Mouse (Mus musculus): ENCODE data around the gene Plekho2. TPM values are rescaled to one million over a fixed set of nuclear protein-coding genes. Genes with fewer than 3 reads are reported as not detected.
A peak's percentile ranks its signal among the peaks of the same experiment; 100 is the strongest.

The Plekho2 gene
- polyA plus RNA-seq, 1 experiment from 2014 or later: 12.4 TPM

GRCm38 (mm10) chr9:65605471-65606136, 25.8 kb upstream of the Plekho2 start:
- ATAC-seq (ENCODE audit: low FRiP score, low read depth): peak; percentile 53
- no peak overlapping the region for H3K27ac ChIP-seq
- H3K4me3 ChIP-seq: no peak overlapping the region

GRCm38 (mm10) chr9:65603401-65604102, 23.7 kb upstream of the Plekho2 start:
- no peak overlapping the region for H3K4me2 ChIP-seq (replicated peaks)
- H3K27me3 ChIP-seq (replicated peaks): peaks cover 4% of the 10 kb centered on the region; the same call in 1 of the 2 replicates
- H3K4me1 ChIP-seq: peaks cover 2% of the 10 kb centered on the region; the same call in 1 of the 2 replicates
- no peaks in the 10 kb centered on the region for H3K36me3 ChIP-seq
- no peak overlapping the region for H3K4me3 ChIP-seq
- 51% methylated on average over 8 of the region's 8 CpGs for whole genome bisulfite sequencing
- no peak overlapping the region for H3K9ac ChIP-seq
- no peak overlapping the region for H3K27ac ChIP-seq
- H3K9me3 ChIP-seq: no peaks in the 10 kb centered on the region
- no peak for ATAC-seq (ENCODE audit: low FRiP score, low read depth)

More at GRCm38 (mm10) chr9:65605471-65606136, 25.8 kb upstream of the Plekho2 start:
- H3K4me2 ChIP-seq (replicated peaks): peak overlapping the region; percentile 47
- 9% methylated on average over 9 of the region's 9 CpGs for WGBS
- H3K36me3 ChIP-seq: no peaks in the 10 kb centered on the region
- peaks cover 2% of the 10 kb centered on the region; the same call in 1 of the 2 replicates for H3K4me1 ChIP-seq
- H3K9ac ChIP-seq: 0 out of 2 replicates have a peak overlapping the region, but pooled peaks have one; percentile 33
- H3K27me3 ChIP-seq (replicated peaks): peaks cover 4% of the 10 kb centered on the region; the same call in 1 of the 2 replicates
- H3K9me3 ChIP-seq: no peaks in the 10 kb centered on the region

- H3K9ac ChIP-seq: no peak overlapping the region
- no peaks in the 10 kb centered on the region for H3K36me3 ChIP-seq
- H3K9me3 ChIP-seq: no peaks in the 10 kb centered on the region
- no peaks in the 10 kb centered on the region for H3K27me3 ChIP-seq (replicated peaks)
- ATAC-seq (ENCODE audit: low FRiP score, low read depth): no peak
- H3K27ac ChIP-seq: no peak overlapping the region
- no peak overlapping the region for H3K4me2 ChIP-seq (replicated peaks)
- WGBS: 74% methylated on average over 2 of the region's 2 CpGs
- peaks cover 2% of the 10 kb centered on the region; the same call in 1 of the 2 replicates for H3K4me1 ChIP-seq
- H3K4me3 ChIP-seq: no peak overlapping the region
Measured at GRCm38 (mm10) chr9:65600951-65601350, 21.1 kb upstream of the Plekho2 start.

- H3K27me3 ChIP-seq (replicated peaks): no peaks in the 10 kb centered on the region
- H3K9ac ChIP-seq: no peak overlapping the region
- no peak overlapping the region for H3K4me2 ChIP-seq (replicated peaks)
- H3K4me1 ChIP-seq: no peaks in the 10 kb centered on the region
- no peaks in the 10 kb centered on the region for H3K9me3 ChIP-seq
- no peak for ATAC-seq (ENCODE audit: low FRiP score, low read depth)
- no peak overlapping the region for H3K27ac ChIP-seq
- H3K4me3 ChIP-seq: no peak overlapping the region
- peaks cover 14% of the 10 kb centered on the region for H3K36me3 ChIP-seq
- WGBS: 58% methylated on average over 7 of the region's 11 CpGs
Measured at GRCm38 (mm10) chr9:65598765-65599249, 19.0 kb upstream of the Plekho2 start.

- no peak overlapping the region for H3K4me2 ChIP-seq (replicated peaks)
- no peak overlapping the region for H3K27ac ChIP-seq
- H3K4me3 ChIP-seq: no peak overlapping the region
- H3K9me3 ChIP-seq: no peaks in the 10 kb centered on the region
- peaks cover 14% of the 10 kb centered on the region for H3K4me1 ChIP-seq
- H3K36me3 ChIP-seq: peaks cover 43% of the 10 kb centered on the region
- 83% methylated on average over 9 of the region's 9 CpGs for WGBS
- H3K9ac ChIP-seq: no peak overlapping the region
- no peaks in the 10 kb centered on the region for H3K27me3 ChIP-seq (replicated peaks)
- no peak for ATAC-seq (ENCODE audit: low FRiP score, low read depth)
Measured at GRCm38 (mm10) chr9:65593596-65593995, 13.8 kb upstream of the Plekho2 start.

- Histone ChIP-seq H3K9me3 (no peaks in the 10 kb centered on the region), H3K36me3 (peaks cover 43% of the 10 kb centered on the region), H3K9ac (no peak overlapping the region), H3K4me2 (replicated peaks) (no peak overlapping the region), H3K4me3 (no peak overlapping the region), H3K27me3 (replicated peaks) (no peaks in the 10 kb centered on the region), H3K4me1 (peaks cover 22% of the 10 kb centered on the region), H3K27ac (no peak overlapping the region)
- WGBS: 98% methylated on average over 3 of the region's 3 CpGs
- ATAC-seq (ENCODE audit: low FRiP score, low read depth): no peak
Measured at GRCm38 (mm10) chr9:65592721-65593120, 12.9 kb upstream of the Plekho2 start.

GRCm38 (mm10) chr9:65589091-65589490, 9.3 kb upstream of the Plekho2 start:
- Histone ChIP-seq H3K4me1 (peaks cover 28% of the 10 kb centered on the region), H3K9me3 (no peaks in the 10 kb centered on the region), H3K27ac (no peak overlapping the region), H3K4me3 (peak overlapping the region; percentile 60), H3K27me3 (replicated peaks) (no peaks in the 10 kb centered on the region), H3K4me2 (replicated peaks) (peak overlapping the region; percentile 100), H3K9ac (peak overlapping the region; percentile 72), H3K36me3 (peaks cover 30% of the 10 kb centered on the region)
- 97% methylated on average over 3 of the region's 3 CpGs for WGBS
- no peak for ATAC-seq (ENCODE audit: low FRiP score, low read depth)

GRCm38 (mm10) chr9:65587573-65588358, 7.9 kb upstream of the Plekho2 start:
- Histone ChIP-seq H3K9ac (peak overlapping the region; percentile 72), H3K27ac (no peak overlapping the region), H3K4me1 (peaks cover 28% of the 10 kb centered on the region), H3K36me3 (peaks cover 18% of the 10 kb centered on the region), H3K27me3 (replicated peaks) (no peaks in the 10 kb centered on the region), H3K4me3 (peak overlapping the region; percentile 60), H3K9me3 (no peaks in the 10 kb centered on the region), H3K4me2 (replicated peaks) (peak overlapping the region; percentile 100)
- peak; percentile 31 for ATAC-seq (ENCODE audit: low FRiP score, low read depth)
- under 1% methylated on average over 64 of the region's 64 CpGs for WGBS

GRCm38 (mm10) chr9:65587270-65587572, 7.4 kb upstream of the Plekho2 start:
- Histone ChIP-seq H3K27me3 (replicated peaks) (no peaks in the 10 kb centered on the region), H3K27ac (no peak overlapping the region), H3K4me1 (peaks cover 28% of the 10 kb centered on the region), H3K36me3 (peaks cover 13% of the 10 kb centered on the region), H3K4me2 (replicated peaks) (peak overlapping the region; percentile 100), H3K4me3 (peak overlapping the region; percentile 60), H3K9ac (peak overlapping the region; percentile 72), H3K9me3 (no peaks in the 10 kb centered on the region)
- WGBS: 2% methylated on average over 6 of the region's 6 CpGs
- no peak for ATAC-seq (ENCODE audit: low FRiP score, low read depth)

GRCm38 (mm10) chr9:65586406-65587269, 6.8 kb upstream of the Plekho2 start, which contains the start of gene Pif1:
TSS of gene Pif1 (plus strand) at chr9:65587160.
- peak within 1 kb of the TSS; percentile 100 for H3K4me2 ChIP-seq (replicated peaks)
- H3K9ac ChIP-seq: peak within 1 kb of the TSS; percentile 72
- ATAC-seq (ENCODE audit: low FRiP score, low read depth): peak; percentile 66
- peaks cover 28% of the 10 kb centered on the region for H3K4me1 ChIP-seq
- WGBS: 11% methylated on average over 28 of the region's 28 CpGs
- no peak within 1 kb of the TSS for H3K27ac ChIP-seq
- no peaks in the 10 kb centered on the region for H3K27me3 ChIP-seq (replicated peaks)
- peaks cover 10% of the 10 kb centered on the region for H3K36me3 ChIP-seq
- no peaks in the 10 kb centered on the region for H3K9me3 ChIP-seq
- H3K4me3 ChIP-seq: peak within 1 kb of the TSS; percentile 60

- no peak for ATAC-seq (ENCODE audit: low FRiP score, low read depth)
- H3K4me1 ChIP-seq: peaks cover 20% of the 10 kb centered on the region
- H3K27me3 ChIP-seq (replicated peaks): no peaks in the 10 kb centered on the region
- no peak overlapping the region for H3K4me3 ChIP-seq
- H3K36me3 ChIP-seq: no peaks in the 10 kb centered on the region
- H3K9me3 ChIP-seq: no peaks in the 10 kb centered on the region
- H3K27ac ChIP-seq: no peak overlapping the region
- 40% methylated on average over 8 of the region's 8 CpGs for WGBS
- no peak overlapping the region for H3K9ac ChIP-seq
- no peak overlapping the region for H3K4me2 ChIP-seq (replicated peaks)
Measured at GRCm38 (mm10) chr9:65583045-65583444, 3.2 kb upstream of the Plekho2 start.

Data from neural tube, embryonic 12.5 days (tissue).